Mouse (Mus musculus) thymus, postnatal 4 days (tissue): Measurements from ENCODE around the gene Mgat4a.

Experiments
- DNase-seq: peaks from one replicate; pipeline ENCODE4 v3.0.0; 2021

Mgat4a gene

GRCm38 (mm10) chr1:37540810-37541658, at the start of gene Mgat4a:
Gene Mgat4a, minus strand, starts transcription at chr1:37541016.
- peak; percentile 94 for DNase-seq

- DNase-seq, result peak; percentile 65
Observed at GRCm38 (mm10) chr1:37585809-37586480, 45.1 kb upstream of the Mgat4a start.

- DNase-seq, result no peak
Observed at GRCm38 (mm10) chr1:37583795-37584464, 43.1 kb upstream of the Mgat4a start.

GRCm38 (mm10) chr1:37583167-37583566, 42.4 kb upstream of the Mgat4a start:
- DNase-seq, result no peak

- no peak for DNase-seq
Observed at GRCm38 (mm10) chr1:37579686-37580085, 38.9 kb upstream of the Mgat4a start.

- no peak for DNase-seq
Observed at GRCm38 (mm10) chr1:37572528-37573272, 31.9 kb upstream of the Mgat4a start.

GRCm38 (mm10) chr1:37568379-37568778, 27.6 kb upstream of the Mgat4a start:
- no peak for DNase-seq

GRCm38 (mm10) chr1:37566754-37567153, 25.9 kb upstream of the Mgat4a start:
- DNase-seq, result no peak

- DNase-seq, result no peak
Observed at GRCm38 (mm10) chr1:37566344-37566743, 25.5 kb upstream of the Mgat4a start.

- DNase-seq, result no peak
Observed at GRCm38 (mm10) chr1:37565396-37565795, 24.6 kb upstream of the Mgat4a start.

GRCm38 (mm10) chr1:37561955-37562354, 21.1 kb upstream of the Mgat4a start:
- DNase-seq, result no peak

- no peak for DNase-seq
Observed at GRCm38 (mm10) chr1:37560356-37560755, 19.5 kb upstream of the Mgat4a start.

- no peak for DNase-seq
Observed at GRCm38 (mm10) chr1:37551986-37552385, 11.2 kb upstream of the Mgat4a start.

GRCm38 (mm10) chr1:37549501-37549900, 8.7 kb upstream of the Mgat4a start:
- no peak for DNase-seq

GRCm38 (mm10) chr1:37546398-37547051, 5.7 kb upstream of the Mgat4a start:
- DNase-seq, result peak; percentile 74

- no peak for DNase-seq
Observed at GRCm38 (mm10) chr1:37544251-37544650, 3.4 kb upstream of the Mgat4a start.

GRCm38 (mm10) chr1:37543057-37543456, 2.2 kb upstream of the Mgat4a start:
- DNase-seq, result no peak

GRCm38 (mm10) chr1:37539968-37540809, 627 bp downstream of the Mgat4a start:
- DNase-seq, result no peak

GRCm38 (mm10) chr1:37534532-37535108, 6.2 kb downstream of the Mgat4a start:
- no peak for DNase-seq

- DNase-seq, result no peak
Observed at GRCm38 (mm10) chr1:37533181-37533580, 7.6 kb downstream of the Mgat4a start.

GRCm38 (mm10) chr1:37532533-37532840, 8.3 kb downstream of the Mgat4a start:
- DNase-seq, result no peak
